Mouse (Mus musculus) common myeloid progenitor, adult 5-6 weeks (primary cell): ENCODE measurements around the gene Frmd4a. TPM values are rescaled to one million over a fixed set of nuclear protein-coding genes. Genes with fewer than 3 reads are reported as not detected.
A peak's percentile ranks its signal among the peaks of the same experiment; 100 is the strongest.

ENCODE experiments used
- ATAC-seq: replicated peaks from 2 replicates; pipeline ENCODE4 v1.8.0; 2016; ENCODE audit warnings: low read depth, mild to moderate bottlenecking, moderate TSS enrichment, inconsistent platforms; ENCODE audit not compliant: poor library complexity, severe bottlenecking
- total RNA-seq: library from RNA; stranded (forward); fragments of 200-1000, 187-1606 nt; gene quantifications from 2 replicates; pipeline ENCODE4 v1.2.3, GENCODE M21; 2017

Frmd4a gene
- total RNA-seq, 1 experiment from 2014 or later = 26.3 TPM

- ATAC-seq = no peak
Measured at GRCm38 (mm10) chr2:4626911-4627310, 609.4 kb downstream of the Frmd4a start.

- ATAC-seq = no peak
Measured at GRCm38 (mm10) chr2:4628920-4629319, 611.4 kb downstream of the Frmd4a start.

- ATAC-seq = 0 out of 2 replicates have a peak, but pooled peaks have one; percentile 25
Measured at GRCm38 (mm10) chr2:4629470-4629869, 612.0 kb downstream of the Frmd4a start.

- ATAC-seq = no peak
Measured at GRCm38 (mm10) chr2:4630197-4630835, 612.8 kb downstream of the Frmd4a start.

GRCm38 (mm10) chr2:4635804-4636203 is 618.3 kb downstream of the Frmd4a start:
- ATAC-seq = no peak

GRCm38 (mm10) chr2:4636656-4637055 is 619.1 kb downstream of the Frmd4a start:
- no peak for ATAC-seq

- ATAC-seq = no peak
Measured at GRCm38 (mm10) chr2:4638189-4638588, 620.7 kb downstream of the Frmd4a start.

- 0 out of 2 replicates have a peak, but pooled peaks have one; percentile 18 for ATAC-seq
Measured at GRCm38 (mm10) chr2:4645066-4645465, 627.5 kb downstream of the Frmd4a start.

GRCm38 (mm10) chr2:4648094-4648493 is 630.6 kb downstream of the Frmd4a start:
- ATAC-seq = no peak

- no peak for ATAC-seq
Measured at GRCm38 (mm10) chr2:4649646-4650045, 632.1 kb downstream of the Frmd4a start.

- peak; percentile 92 for ATAC-seq
Measured at GRCm38 (mm10) chr2:4651500-4652285, 634.2 kb downstream of the Frmd4a start, which contains the start of gene Prpf18. TSS of gene Prpf18 (minus strand) at chr2:4652113.

GRCm38 (mm10) chr2:4660677-4661076 is 643.2 kb downstream of the Frmd4a start:
- ATAC-seq = no peak
